Mouse (Mus musculus): ENCODE results near the gene Cdr2. TPM values are rescaled to one million over a fixed set of nuclear protein-coding genes. Genes with fewer than 3 reads are reported as not detected.
"Not testable (repeated sequence)": the region's sequence is repeated elsewhere in the genome, so short reads cannot be mapped to it uniquely, and the experiment has no call there.

Cdr2 gene
- polyA plus RNA-seq, 2 experiments: 19.4 to 36.2 TPM

GRCm38 (mm10) chr7:120980931-120981924 lies 884 bp downstream of the Cdr2 start:
- Histone ChIP-seq H3K9ac (ENCODE audit: low read depth, low read length, severe bottlenecking) (peak overlapping the region; percentile 85), H3K27ac (replicated peaks; ENCODE audit: low read depth, low read length) (peak overlapping the region; percentile 72; the same call in 1 of the 2 replicates), H3K4me3 (replicated peaks; ENCODE audit: low read length) (peak overlapping the region; percentile 90), H3K27me3 (ENCODE audit: control insufficient read depth, insufficient read depth, low read length) (no peaks in the 10 kb centered on the region), H3K36me3 (ENCODE audit: control insufficient read depth, insufficient read depth, low read length) (no peaks in the 10 kb centered on the region), H3K4me2 (replicated peaks; ENCODE audit: low read depth, low read length, severe bottlenecking) (peak overlapping the region; percentile 66), H3K9me3 (ENCODE audit: control insufficient read depth, low read length) (no peaks in the 10 kb centered on the region), H3K4me1 (ENCODE audit: control insufficient read depth, insufficient read depth, low read length) (peaks cover 25% of the 10 kb centered on the region)
- 7% methylated on average over 36 of the region's 39 CpGs for WGBS
- no peak for TF ChIP-seq POLR2A (IDR thresholded peaks at IDR 0.05; ENCODE audit: borderline replicate concordance, extremely low read depth, insufficient read depth, insufficient read length)
- DNase-seq (ENCODE audit: low spot score) (peak; percentile 21), ATAC-seq (ENCODE audit: low FRiP score, low read depth) (peak; percentile 4)

GRCm38 (mm10) chr7:120980041-120980440 lies 2.1 kb downstream of the Cdr2 start:
- Histone ChIP-seq H3K4me1 (ENCODE audit: control insufficient read depth, insufficient read depth, low read length) (peaks cover 30% of the 10 kb centered on the region), H3K36me3 (ENCODE audit: control insufficient read depth, insufficient read depth, low read length) (no peaks in the 10 kb centered on the region), H3K27ac (replicated peaks; ENCODE audit: low read depth, low read length) (no peak overlapping the region), H3K9ac (ENCODE audit: low read depth, low read length, severe bottlenecking) (no peak overlapping the region), H3K27me3 (ENCODE audit: control insufficient read depth, insufficient read depth, low read length) (no peaks in the 10 kb centered on the region), H3K4me3 (replicated peaks; ENCODE audit: low read length) (0 out of 2 replicates have a peak overlapping the region, but pooled peaks have one; percentile 90), H3K9me3 (ENCODE audit: control insufficient read depth, low read length) (no peaks in the 10 kb centered on the region), H3K4me2 (replicated peaks; ENCODE audit: low read depth, low read length, severe bottlenecking) (peak overlapping the region; percentile 15; the same call in 1 of the 2 replicates)
- TF ChIP-seq POLR2A (IDR thresholded peaks at IDR 0.05; ENCODE audit: borderline replicate concordance, extremely low read depth, insufficient read depth, insufficient read length): no peak
- ATAC-seq (ENCODE audit: low FRiP score, low read depth) (no peak), DNase-seq (ENCODE audit: low spot score) (no peak)
- 85% methylated on average over 4 of the region's 4 CpGs for WGBS

GRCm38 (mm10) chr7:120977063-120977462 lies 5.0 kb downstream of the Cdr2 start:
- Histone ChIP-seq H3K27me3 (ENCODE audit: control insufficient read depth, insufficient read depth, low read length) (no peaks in the 10 kb centered on the region), H3K4me1 (ENCODE audit: control insufficient read depth, insufficient read depth, low read length) (peaks cover 33% of the 10 kb centered on the region), H3K4me3 (replicated peaks; ENCODE audit: low read length) (no peak overlapping the region), H3K9ac (ENCODE audit: low read depth, low read length, severe bottlenecking) (no peak overlapping the region), H3K9me3 (ENCODE audit: control insufficient read depth, low read length) (no peaks in the 10 kb centered on the region), H3K27ac (replicated peaks; ENCODE audit: low read depth, low read length) (no peak overlapping the region), H3K36me3 (ENCODE audit: control insufficient read depth, insufficient read depth, low read length) (no peaks in the 10 kb centered on the region), H3K4me2 (replicated peaks; ENCODE audit: low read depth, low read length, severe bottlenecking) (no peak overlapping the region)
- TF ChIP-seq POLR2A (IDR thresholded peaks at IDR 0.05; ENCODE audit: borderline replicate concordance, extremely low read depth, insufficient read depth, insufficient read length): no peak
- DNase-seq (ENCODE audit: low spot score) (peak; percentile 78), ATAC-seq (ENCODE audit: low FRiP score, low read depth) (peak; percentile 39; the same call in 1 of the 2 replicates)
- WGBS: 19% methylated on average over 7 of the region's 7 CpGs

- Histone ChIP-seq H3K27ac (replicated peaks; ENCODE audit: low read depth, low read length) (no peak overlapping the region), H3K36me3 (ENCODE audit: control insufficient read depth, insufficient read depth, low read length) (peaks cover 3% of the 10 kb centered on the region; the same call in 1 of the 2 replicates), H3K4me1 (ENCODE audit: control insufficient read depth, insufficient read depth, low read length) (peaks cover 28% of the 10 kb centered on the region), H3K9me3 (ENCODE audit: control insufficient read depth, low read length) (no peaks in the 10 kb centered on the region), H3K9ac (ENCODE audit: low read depth, low read length, severe bottlenecking) (no peak overlapping the region), H3K27me3 (ENCODE audit: control insufficient read depth, insufficient read depth, low read length) (no peaks in the 10 kb centered on the region), H3K4me2 (replicated peaks; ENCODE audit: low read depth, low read length, severe bottlenecking) (no peak overlapping the region), H3K4me3 (replicated peaks; ENCODE audit: low read length) (no peak overlapping the region)
- no peak for TF ChIP-seq POLR2A (IDR thresholded peaks at IDR 0.05; ENCODE audit: borderline replicate concordance, extremely low read depth, insufficient read depth, insufficient read length)
- ATAC-seq (ENCODE audit: low FRiP score, low read depth) (no peak), DNase-seq (ENCODE audit: low spot score) (no peak)
- 78% methylated on average over 3 of the region's 3 CpGs for WGBS
Measured at GRCm38 (mm10) chr7:120974001-120974400, 8.1 kb downstream of the Cdr2 start.

GRCm38 (mm10) chr7:120972471-120972870 lies 9.6 kb downstream of the Cdr2 start:
- H3K27ac ChIP-seq (replicated peaks; ENCODE audit: low read depth, low read length); H3K9ac ChIP-seq (ENCODE audit: low read depth, low read length, severe bottlenecking); ATAC-seq (ENCODE audit: low FRiP score, low read depth); H3K9me3 ChIP-seq (ENCODE audit: control insufficient read depth, low read length); H3K4me3 ChIP-seq (replicated peaks; ENCODE audit: low read length); H3K4me2 ChIP-seq (replicated peaks; ENCODE audit: low read depth, low read length, severe bottlenecking); DNase-seq (ENCODE audit: low spot score); H3K27me3 ChIP-seq (ENCODE audit: control insufficient read depth, insufficient read depth, low read length): not testable (repeated sequence)
- WGBS: 68% methylated on average over 2 of the region's 2 CpGs
- peaks cover 19% of the 10 kb centered on the region for H3K4me1 ChIP-seq (ENCODE audit: control insufficient read depth, insufficient read depth, low read length)
- H3K36me3 ChIP-seq (ENCODE audit: control insufficient read depth, insufficient read depth, low read length): peaks cover 18% of the 10 kb centered on the region

Data from limb, embryonic 14.5 days (tissue).